Mouse (Mus musculus): ENCODE measurements at regions not wholly inside any gene's neighbourhood (a gene's known extent, or its start where the extent isn't known, plus 50 kb on each side); places are given as distances from the start of the nearest gene placed in this dataset.

DNA sequence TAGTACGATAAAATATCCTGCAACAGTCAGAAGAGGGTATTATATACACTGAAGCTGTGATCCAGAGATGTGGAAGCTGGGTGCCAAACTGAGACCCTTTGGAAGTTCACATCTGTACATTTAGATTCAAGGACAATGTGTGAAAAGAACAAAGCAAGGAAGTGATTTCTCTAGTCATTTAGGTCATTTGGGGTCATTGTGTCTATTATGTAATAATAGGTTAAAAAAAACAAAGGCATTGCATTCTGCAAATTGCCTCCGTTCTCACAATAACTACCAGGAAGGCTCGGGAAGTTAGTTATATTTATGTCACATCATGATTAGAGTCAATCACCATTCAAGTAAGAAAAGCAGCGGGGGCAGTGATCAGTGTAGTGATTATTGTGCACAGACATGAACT, 563.3 kb downstream of the Trim52 start:
- Histone ChIP-seq H3K27me3 (replicated peaks; ENCODE audit: control insufficient read depth, insufficient read depth, low read length) (no peaks in the 10 kb centered on the region), H3K27ac (ENCODE audit: insufficient read depth, low read depth, low read length) (no peak overlapping the region), H3K4me3 (ENCODE audit: insufficient read depth, low read depth, low read length) (no peak overlapping the region), H3K4me1 (ENCODE audit: control insufficient read depth, insufficient read depth, low read length) (no peaks in the 10 kb centered on the region), H3K36me3 (ENCODE audit: control insufficient read depth, insufficient read depth, low read length) (no peaks in the 10 kb centered on the region)
- no peak for DNase-seq
- 37% methylated on average over 4 of the region's 4 CpGs for WGBS
- no peak for TF ChIP-seq POLR2A (IDR thresholded peaks at IDR 0.05; ENCODE audit: low read depth, low read length)
- no peak for TF ChIP-seq CTCF (conservative IDR thresholded peaks at IDR 0.05; ENCODE audit: insufficient read depth, insufficient read length, low read depth, low read length)

DNA sequence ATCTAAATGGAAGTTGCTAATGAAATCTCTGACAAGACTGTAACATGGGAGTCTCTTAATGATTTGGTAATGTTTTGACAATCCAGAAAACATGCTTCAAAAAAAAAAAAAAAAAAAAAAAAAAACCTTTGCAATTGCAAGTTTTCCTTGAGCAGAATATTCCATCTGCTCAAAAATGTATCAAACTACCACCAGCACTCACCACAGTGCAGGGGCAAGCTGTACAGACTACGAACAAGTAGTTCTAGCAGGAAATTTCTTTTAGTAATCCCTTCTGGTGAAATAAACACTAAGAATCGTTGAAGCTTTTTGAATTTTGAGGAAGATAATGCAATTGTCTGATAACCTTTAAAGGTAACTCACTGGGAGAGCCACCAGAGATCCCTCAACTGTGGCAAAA, 572.0 kb downstream of the Trim52 start:
- H3K27me3 ChIP-seq (replicated peaks; ENCODE audit: control insufficient read depth, insufficient read depth, low read length), result no peaks in the 10 kb centered on the region
- WGBS, result 71% methylated on average over 2 of the region's 2 CpGs
- H3K27ac ChIP-seq (ENCODE audit: insufficient read depth, low read depth, low read length), result no peak overlapping the region
- no peak overlapping the region for H3K4me3 ChIP-seq (ENCODE audit: insufficient read depth, low read depth, low read length)
- no peaks in the 10 kb centered on the region for H3K36me3 ChIP-seq (ENCODE audit: control insufficient read depth, insufficient read depth, low read length)
- H3K4me1 ChIP-seq (ENCODE audit: control insufficient read depth, insufficient read depth, low read length), result no peaks in the 10 kb centered on the region
- DNase-seq, result no peak
- no peak for TF ChIP-seq POLR2A (IDR thresholded peaks at IDR 0.05; ENCODE audit: low read depth, low read length)
- TF ChIP-seq CTCF (conservative IDR thresholded peaks at IDR 0.05; ENCODE audit: insufficient read depth, insufficient read length, low read depth, low read length), result no peak

DNA sequence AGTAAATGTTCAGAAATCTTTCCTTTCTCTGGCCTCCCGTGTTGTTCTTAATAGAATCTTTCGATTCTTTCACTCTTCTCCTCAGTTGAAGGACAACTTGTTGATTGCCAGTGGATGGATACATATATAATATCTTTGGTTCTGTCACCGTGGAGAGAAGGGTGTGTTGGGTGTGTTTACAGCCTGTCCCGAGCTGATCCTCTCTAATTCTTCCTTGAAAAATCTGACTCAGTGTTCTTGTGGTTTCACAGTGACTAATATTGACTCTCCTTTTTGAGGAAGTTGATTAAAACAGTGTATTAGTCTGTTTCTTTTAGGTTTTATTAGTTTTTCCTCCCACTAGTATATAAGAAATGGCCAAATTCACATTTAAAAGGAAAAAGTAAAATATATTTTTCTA, 575.2 kb downstream of the Trim52 start:
- Histone ChIP-seq H3K4me3 (ENCODE audit: insufficient read depth, low read depth, low read length) (no peak overlapping the region), H3K27ac (ENCODE audit: insufficient read depth, low read depth, low read length) (no peak overlapping the region), H3K27me3 (replicated peaks; ENCODE audit: control insufficient read depth, insufficient read depth, low read length) (no peaks in the 10 kb centered on the region), H3K36me3 (ENCODE audit: control insufficient read depth, insufficient read depth, low read length) (no peaks in the 10 kb centered on the region), H3K4me1 (ENCODE audit: control insufficient read depth, insufficient read depth, low read length) (no peaks in the 10 kb centered on the region)
- no peak for DNase-seq
- TF ChIP-seq CTCF (conservative IDR thresholded peaks at IDR 0.05; ENCODE audit: insufficient read depth, insufficient read length, low read depth, low read length), result no peak
- no peak for TF ChIP-seq POLR2A (IDR thresholded peaks at IDR 0.05; ENCODE audit: low read depth, low read length)
- WGBS, result 65% methylated on average over 4 of the region's 4 CpGs

GRCm38 (mm10) chr14:106687361-106687760, 581.4 kb downstream of the Trim52 start:
- Histone ChIP-seq H3K36me3 (ENCODE audit: control insufficient read depth, insufficient read depth, low read length) (no peaks in the 10 kb centered on the region), H3K27me3 (replicated peaks; ENCODE audit: control insufficient read depth, insufficient read depth, low read length) (no peaks in the 10 kb centered on the region), H3K27ac (ENCODE audit: insufficient read depth, low read depth, low read length) (no peak overlapping the region), H3K4me3 (ENCODE audit: insufficient read depth, low read depth, low read length) (no peak overlapping the region), H3K4me1 (ENCODE audit: control insufficient read depth, insufficient read depth, low read length) (no peaks in the 10 kb centered on the region)
- no peak for DNase-seq
- TF ChIP-seq POLR2A (IDR thresholded peaks at IDR 0.05; ENCODE audit: low read depth, low read length) (no peak), CTCF (conservative IDR thresholded peaks at IDR 0.05; ENCODE audit: insufficient read depth, insufficient read length, low read depth, low read length) (no peak)
- WGBS, result 62% methylated on average over 3 of the region's 3 CpGs

DNA sequence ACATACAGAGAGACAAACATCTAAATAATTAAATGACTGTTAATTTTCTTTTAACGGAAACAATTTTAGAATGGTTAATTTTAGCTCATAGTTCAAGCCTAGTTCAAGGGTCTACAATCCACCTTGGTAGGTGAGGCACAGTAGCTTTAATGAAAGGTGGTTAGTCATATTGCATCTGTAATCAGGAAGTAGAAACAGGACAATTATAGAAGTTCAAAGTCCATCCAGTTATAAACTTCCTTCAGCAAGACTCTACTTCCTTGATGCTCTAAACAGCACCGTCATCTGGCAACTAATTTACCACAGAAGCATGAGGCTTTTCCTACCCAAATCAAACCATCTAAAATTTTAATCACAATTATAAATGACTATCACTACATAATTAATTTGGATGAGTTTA, 608.0 kb downstream of the Trim52 start:
- H3K36me3 ChIP-seq (ENCODE audit: control insufficient read depth, insufficient read depth, low read length), result no peaks in the 10 kb centered on the region
- TF ChIP-seq CTCF (conservative IDR thresholded peaks at IDR 0.05; ENCODE audit: insufficient read depth, insufficient read length, low read depth, low read length) (no peak), POLR2A (IDR thresholded peaks at IDR 0.05; ENCODE audit: low read depth, low read length) (no peak)
- H3K4me3 ChIP-seq (ENCODE audit: insufficient read depth, low read depth, low read length), result no peak overlapping the region
- no peak overlapping the region for H3K27ac ChIP-seq (ENCODE audit: insufficient read depth, low read depth, low read length)
- DNase-seq, result no peak
- no peaks in the 10 kb centered on the region for H3K4me1 ChIP-seq (ENCODE audit: control insufficient read depth, insufficient read depth, low read length)
- H3K27me3 ChIP-seq (replicated peaks; ENCODE audit: control insufficient read depth, insufficient read depth, low read length), result no peaks in the 10 kb centered on the region
- 84% methylated on average over 2 of the region's 2 CpGs for WGBS

DNA sequence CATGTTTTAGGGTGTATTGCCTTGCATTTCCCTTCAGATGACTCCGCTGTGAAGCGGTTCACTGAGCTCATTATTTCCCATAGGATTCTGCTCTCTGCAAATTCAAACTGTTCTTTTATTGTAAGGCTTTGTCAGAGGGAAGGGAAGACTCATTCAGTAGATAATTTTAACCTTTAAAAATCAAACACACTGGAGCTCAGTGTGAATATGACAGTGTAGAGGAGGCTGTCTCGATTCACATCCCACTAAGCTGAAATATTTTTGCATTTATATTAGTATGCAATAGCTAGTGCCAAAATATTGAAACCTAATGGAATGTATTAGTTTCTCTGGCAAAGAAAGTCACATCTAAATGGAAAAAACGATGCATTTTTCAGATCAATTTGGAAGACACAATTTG, 627.8 kb downstream of the Trim52 start:
- Histone ChIP-seq H3K27me3 (replicated peaks; ENCODE audit: control insufficient read depth, insufficient read depth, low read length) (no peaks in the 10 kb centered on the region), H3K4me1 (ENCODE audit: control insufficient read depth, insufficient read depth, low read length) (no peaks in the 10 kb centered on the region), H3K27ac (ENCODE audit: insufficient read depth, low read depth, low read length) (no peak overlapping the region), H3K36me3 (ENCODE audit: control insufficient read depth, insufficient read depth, low read length) (no peaks in the 10 kb centered on the region), H3K4me3 (ENCODE audit: insufficient read depth, low read depth, low read length) (no peak overlapping the region)
- 75% methylated on average over 4 of the region's 4 CpGs for WGBS
- TF ChIP-seq CTCF (conservative IDR thresholded peaks at IDR 0.05; ENCODE audit: insufficient read depth, insufficient read length, low read depth, low read length) (no peak), POLR2A (IDR thresholded peaks at IDR 0.05; ENCODE audit: low read depth, low read length) (no peak)
- DNase-seq, result no peak

DNA sequence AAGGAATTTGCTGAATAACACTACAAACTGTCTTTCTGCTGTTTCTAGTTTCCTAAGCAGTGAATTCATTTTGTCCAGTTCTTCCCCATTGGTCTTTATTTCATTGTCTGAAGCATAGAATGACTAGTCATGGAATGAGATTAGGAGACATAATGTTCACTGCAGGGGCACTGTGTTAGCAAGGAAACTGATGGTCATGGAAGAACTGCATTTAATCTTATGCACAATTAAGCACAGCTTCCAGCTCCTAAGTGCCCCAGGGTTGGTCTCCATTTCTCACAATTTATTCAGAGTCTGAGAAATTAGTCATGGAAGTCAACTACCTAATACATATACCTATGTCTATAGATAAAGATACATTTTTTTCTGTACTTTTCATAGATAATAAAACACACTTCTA, 634.9 kb downstream of the Trim52 start:
- Histone ChIP-seq H3K27me3 (replicated peaks; ENCODE audit: control insufficient read depth, insufficient read depth, low read length) (no peaks in the 10 kb centered on the region), H3K4me1 (ENCODE audit: control insufficient read depth, insufficient read depth, low read length) (no peaks in the 10 kb centered on the region), H3K27ac (ENCODE audit: insufficient read depth, low read depth, low read length) (no peak overlapping the region), H3K4me3 (ENCODE audit: insufficient read depth, low read depth, low read length) (no peak overlapping the region), H3K36me3 (ENCODE audit: control insufficient read depth, insufficient read depth, low read length) (no peaks in the 10 kb centered on the region)
- TF ChIP-seq POLR2A (IDR thresholded peaks at IDR 0.05; ENCODE audit: low read depth, low read length) (no peak), CTCF (conservative IDR thresholded peaks at IDR 0.05; ENCODE audit: insufficient read depth, insufficient read length, low read depth, low read length) (no peak)
- DNase-seq, result no peak

DNA sequence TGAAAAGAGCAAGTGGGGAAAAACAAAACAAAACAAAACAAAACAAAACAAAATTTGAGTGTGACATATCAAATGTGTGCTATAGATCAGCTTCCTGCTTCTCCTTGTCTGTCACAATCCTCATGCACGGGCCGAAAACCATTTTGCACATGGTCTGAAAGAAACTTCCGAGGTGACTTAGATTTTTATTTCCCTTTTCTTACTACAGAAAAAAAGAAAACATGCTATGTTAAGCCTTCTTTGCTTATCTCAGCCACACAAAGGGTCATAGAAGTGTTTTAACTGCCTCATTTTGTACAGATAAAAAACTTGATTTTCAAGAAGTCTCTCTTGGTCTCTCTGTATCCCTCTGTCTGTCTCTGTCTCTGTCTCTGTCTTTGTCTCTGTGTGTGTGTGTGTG, 654.2 kb downstream of the Trim52 start:
- no peak for DNase-seq
- no peak overlapping the region for H3K4me3 ChIP-seq (ENCODE audit: insufficient read depth, low read depth, low read length)
- H3K27ac ChIP-seq (ENCODE audit: insufficient read depth, low read depth, low read length), result no peak overlapping the region
- no peaks in the 10 kb centered on the region for H3K27me3 ChIP-seq (replicated peaks; ENCODE audit: control insufficient read depth, insufficient read depth, low read length)
- H3K36me3 ChIP-seq (ENCODE audit: control insufficient read depth, insufficient read depth, low read length), result no peaks in the 10 kb centered on the region
- H3K4me1 ChIP-seq (ENCODE audit: control insufficient read depth, insufficient read depth, low read length), result no peaks in the 10 kb centered on the region
- TF ChIP-seq POLR2A (IDR thresholded peaks at IDR 0.05; ENCODE audit: low read depth, low read length) (no peak), CTCF (conservative IDR thresholded peaks at IDR 0.05; ENCODE audit: insufficient read depth, insufficient read length, low read depth, low read length) (no peak)
- WGBS, result 87% methylated on average over 3 of the region's 3 CpGs
